Mouse (Mus musculus) liver, embryonic 18 days (tissue): ENCODE data around the gene Tfec. TPM values are rescaled to one million over a fixed set of nuclear protein-coding genes. Genes with fewer than 3 reads are reported as not detected.

Experiments
- polyA plus RNA-seq: library from polyadenylated mRNA; depleted of rRNA; stranded (reverse); fragments of >200 nt; gene quantifications from 2 replicates; pipeline ENCODE4 v1.2.3, GENCODE M21; 2012; rRNA removed

Gene Tfec
- polyA plus RNA-seq: 6.8 and 6.9 TPM in 2 replicates

DNA sequence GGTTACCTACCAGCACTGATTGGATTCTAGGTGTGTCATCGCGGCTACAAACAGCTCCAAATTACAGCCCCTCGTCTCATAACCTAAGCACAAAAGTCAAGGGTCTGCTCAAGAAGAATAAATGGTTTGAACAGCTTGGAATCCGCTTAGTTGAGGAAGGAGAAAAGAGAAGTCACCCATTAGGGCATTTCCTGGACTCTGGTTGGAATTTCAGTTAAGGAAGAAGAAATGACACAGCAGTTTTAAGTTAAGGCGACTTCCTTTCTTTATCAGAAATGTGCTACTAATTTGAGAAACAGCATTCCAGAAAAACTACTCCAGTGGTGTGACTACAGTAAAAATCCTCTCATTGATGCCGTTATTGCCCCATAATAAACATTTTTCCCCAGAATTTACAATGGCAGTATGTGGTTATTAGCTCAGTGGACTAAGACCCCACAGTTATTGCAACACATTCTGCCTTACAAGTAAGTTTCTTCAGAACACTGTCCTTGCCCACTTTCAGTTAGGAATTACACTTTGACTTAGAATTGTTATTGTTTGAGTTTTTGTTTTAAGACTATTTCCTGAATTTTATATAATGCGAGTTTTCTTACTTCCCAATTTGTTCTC, at the start of gene Tfec:
Gene Tfec (minus strand): TSS at position 191 of the 612 bp plus-strand sequence.

Other genes with a start within 250 kb of the Tfec start
- gene Tes, start 166.7 kb upstream of the Tfec start, polyA plus RNA-seq: 7.4 and 7.6 TPM in 2 replicates